Mouse (Mus musculus): ENCODE results near the gene Rprd1b.

- TF ChIP-seq CTCF (IDR thresholded peaks at IDR 0.05; ENCODE audit: insufficient read depth, low read depth, low read length): no peak
- no peak for TF ChIP-seq POLR2A (IDR thresholded peaks at IDR 0.05; ENCODE audit: insufficient read depth, low read depth, low read length)
These were observed 49.1 kb upstream of the Rprd1b start for GRCm38 (mm10) chr2:157979241-157979640.
